In genomic region chr19:10276483-10277144, GRCm38 (mm10) we compare ENCODE assay signal across 15 mouse cellular contexts. TPM values are rescaled to one million over a fixed set of nuclear protein-coding genes. Genes with fewer than 3 reads are reported as not detected.
A peak's percentile ranks its signal among the peaks of the same experiment; 100 is the strongest.
DNase-seq lines count a peak whose midpoint lies in the region; ATAC-seq lines count a peak whose summit lies in the region.
"Had no signal": no experiment of that assay in that cellular context is flagged by ENCODE, and none has a peak within 500 bp of the region (broad histone marks: within the 10 kb centered on the region; RNA-seq: fewer than 3 reads in every experiment).

No protein-coding gene starts in this region.

- no peaks in the 10 kb centered on the region for H3K27me3 ChIP-seq in kidney, embryonic 14.5 days (ENCODE audit: control insufficient read depth, insufficient read depth, low read length)
- H3K27me3 ChIP-seq in intestine, embryonic 16.5 days (replicated peaks; ENCODE audit: control insufficient read depth, insufficient read depth, low read length), result no peaks in the 10 kb centered on the region
- no peaks in the 10 kb centered on the region for H3K27me3 ChIP-seq in midbrain, embryonic 16.5 days (ENCODE audit: control insufficient read depth, insufficient read depth, low read depth, low read length)

- no peak for ATAC-seq in kidney, embryonic 14.5 days (ENCODE audit: low FRiP score, low TSS enrichment)
- ATAC-seq in intestine, embryonic 16.5 days, result no peak
- no peak for ATAC-seq in midbrain, embryonic 16.5 days

- 52% methylated on average over 12 of the region's 12 CpGs for WGBS in kidney, embryonic 14.5 days
- 63% methylated on average over 12 of the region's 12 CpGs for WGBS in intestine, embryonic 16.5 days
- 74% methylated on average over 12 of the region's 12 CpGs for WGBS in midbrain, embryonic 16.5 days

- H3K27ac ChIP-seq in kidney, embryonic 14.5 days (ENCODE audit: low read depth, low read length), result peak overlapping the region; percentile 47; the same call in 1 of the 2 replicates
- peak overlapping the region; percentile 99 for H3K27ac ChIP-seq in intestine, embryonic 16.5 days (ENCODE audit: low read length)
- H3K27ac ChIP-seq in midbrain, embryonic 16.5 days (ENCODE audit: low read length), result no peak overlapping the region
- H3K27ac ChIP-seq: limb, embryonic 12.5 days had no signal

- H3K9ac ChIP-seq in kidney, embryonic 14.5 days (ENCODE audit: low read depth, low read length), result no peak overlapping the region
- peak overlapping the region; percentile 70 for H3K9ac ChIP-seq in intestine, embryonic 16.5 days (ENCODE audit: low read depth, low read length)
- no peak overlapping the region for H3K9ac ChIP-seq in midbrain, embryonic 16.5 days (ENCODE audit: low read depth, low read length)
- H3K9ac ChIP-seq: limb, embryonic 12.5 days had no signal

- no peaks in the 10 kb centered on the region for H3K9me3 ChIP-seq in kidney, embryonic 14.5 days (ENCODE audit: control insufficient read depth, low read length)
- no peaks in the 10 kb centered on the region for H3K9me3 ChIP-seq in intestine, embryonic 16.5 days (ENCODE audit: control insufficient read depth, low read length)
- H3K9me3 ChIP-seq in midbrain, embryonic 16.5 days (replicated peaks; ENCODE audit: control insufficient read depth, low read length, poor library complexity, severe bottlenecking), result no peaks in the 10 kb centered on the region
- H3K9me3 ChIP-seq: limb, embryonic 12.5 days had no signal

- peaks cover 52% of the 10 kb centered on the region for H3K4me1 ChIP-seq in kidney, embryonic 14.5 days (ENCODE audit: control insufficient read depth, insufficient read depth, low read length)
- H3K4me1 ChIP-seq in intestine, embryonic 16.5 days (ENCODE audit: control insufficient read depth, insufficient read depth, low read length), result peaks cover 57% of the 10 kb centered on the region
- peaks cover 22% of the 10 kb centered on the region; the same call in 1 of the 2 replicates for H3K4me1 ChIP-seq in midbrain, embryonic 16.5 days (ENCODE audit: control insufficient read depth, insufficient read depth, low read length)

- H3K4me2 ChIP-seq in kidney, embryonic 14.5 days (replicated peaks; ENCODE audit: low read depth, low read length), result no peak overlapping the region
- H3K4me2 ChIP-seq in intestine, embryonic 16.5 days (ENCODE audit: low read depth, low read length), result peak overlapping the region; percentile 56
- H3K4me2 ChIP-seq in midbrain, embryonic 16.5 days (ENCODE audit: low read length), result no peak overlapping the region

- H3K36me3 ChIP-seq in kidney, embryonic 14.5 days (ENCODE audit: control insufficient read depth, insufficient read depth, low read length), result no peaks in the 10 kb centered on the region
- no peaks in the 10 kb centered on the region for H3K36me3 ChIP-seq in intestine, embryonic 16.5 days (ENCODE audit: control insufficient read depth, insufficient read depth, low read length)
- no peaks in the 10 kb centered on the region for H3K36me3 ChIP-seq in midbrain, embryonic 16.5 days (ENCODE audit: control insufficient read depth, insufficient read depth, low read length)
- H3K36me3 ChIP-seq: limb, embryonic 12.5 days had no signal

- no peak overlapping the region for H3K4me3 ChIP-seq in kidney, embryonic 14.5 days (ENCODE audit: low read length)
- no peak overlapping the region; the same call in 1 of the 2 replicates for H3K4me3 ChIP-seq in intestine, embryonic 16.5 days (ENCODE audit: low read length)
- H3K4me3 ChIP-seq in midbrain, embryonic 16.5 days (ENCODE audit: low read depth, low read length), result no peak overlapping the region
- H3K4me3 ChIP-seq: limb, embryonic 12.5 days had no signal

- DNase-seq in kidney, postnatal 14 days, result no peak
- DNase-seq in right cerebral cortex, postnatal 4 days, result peak; percentile 29
- no peak for DNase-seq in right cerebral cortex, postnatal 25 days
- peak; percentile 48 for DNase-seq in telencephalon, adult 2 months (ENCODE audit: low read depth, low spot score)
- DNase-seq in adrenal gland, adult 18-20 months (ENCODE audit: low spot score in 2 of 2), result no peak
- DNase-seq: adrenal gland, postnatal 25 days; thymus, postnatal 4 days had no signal

RNA-seq across cellular contexts. Expression of gene Dagla, which starts 28.1 kb away (rescaled TPM):
- 2.2 and 3.0 TPM in 2 replicates for polyA plus RNA-seq in kidney, embryonic 14.5 days (2014; fragmentation: Nextera tagmentation; extraction: Ambion mirVana)
- polyA plus RNA-seq in intestine, embryonic 16.5 days (2015; fragmentation: Nextera tagmentation; extraction: Ambion mirVana), result 2.6 and 3.2 TPM in 2 replicates
- 11.8 and 14.1 TPM in 2 replicates for polyA plus RNA-seq in midbrain, embryonic 16.5 days (2015; fragmentation: Nextera tagmentation; extraction: Ambion mirVana)
- total RNA-seq in adrenal gland, adult 18-20 months (2021), result 10 to 100 TPM in 1 of 2 experiments, 1 to 10 TPM in 1; 6.2 to 12.5 TPM
- total RNA-seq: hematopoietic stem cell, adult 5-6 weeks; megakaryocyte-erythroid progenitor cell, adult 5-6 weeks; MEL had no signal

RNA-seq across cellular contexts. Expression of gene Myrf, which starts 36.1 kb away (rescaled TPM):
- 3.9 and 6.4 TPM in 2 replicates for polyA plus RNA-seq in kidney, embryonic 14.5 days (2014; fragmentation: Nextera tagmentation; extraction: Ambion mirVana)
- 9.9 and 10.1 TPM in 2 replicates for polyA plus RNA-seq in intestine, embryonic 16.5 days (2015; fragmentation: Nextera tagmentation; extraction: Ambion mirVana)
- polyA plus RNA-seq in midbrain, embryonic 16.5 days (2015; fragmentation: Nextera tagmentation; extraction: Ambion mirVana), result 0.57 and 0.82 TPM in 2 replicates
- 1 to 10 TPM; 2.1 to 2.8 TPM for total RNA-seq in adrenal gland, adult 18-20 months (2021)
- total RNA-seq: gastrocnemius, adult 18-20 months; hematopoietic stem cell, adult 5-6 weeks; megakaryocyte-erythroid progenitor cell, adult 5-6 weeks had no signal

Comparison
In these comparisons a context has a peak if more than half of its experiments do, and no peak if none do; other contexts are left out.
1. DNase-seq: peak in right cerebral cortex, postnatal 4 days (single experiment) and telencephalon, adult 2 months (single experiment); none in kidney, postnatal 14 days (single experiment), right cerebral cortex, postnatal 25 days (single experiment) and adrenal gland, adult 18-20 months (0 of 2).